Mouse (Mus musculus) frontal cortex, postnatal 25 days (tissue): ENCODE results near the gene Nalcn.

Experiments
- DNase-seq, 2 experiments: peaks; one replicate each; pipeline ENCODE4 v3.0.0; 2022; ENCODE audit warnings: low spot score in 2 of 2

Nalcn gene

GRCm38 (mm10) chr14:123512923-123513322 lies 114.0 kb downstream of the Nalcn start:
- no peak for DNase-seq

DNA sequence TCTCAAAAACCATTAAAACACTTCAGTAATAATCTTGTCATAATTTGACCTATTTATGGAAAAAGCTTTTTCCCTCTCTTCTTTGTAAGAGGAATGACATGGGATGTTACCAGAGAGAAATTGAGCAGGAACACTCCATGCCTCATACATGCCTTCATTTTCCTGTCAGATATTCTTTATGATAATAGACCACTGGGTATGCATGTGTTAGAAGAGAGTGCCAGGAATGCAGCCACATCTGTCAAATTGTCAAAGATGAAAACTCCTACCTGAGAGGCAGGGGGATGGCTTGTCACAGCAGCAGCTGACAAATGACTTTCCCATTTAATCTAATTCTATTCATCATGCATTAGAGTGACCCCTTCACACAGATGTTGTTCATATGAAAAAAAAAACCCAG lies 131.4 kb downstream of the Nalcn start:
- DNase-seq, result no peak

DNA sequence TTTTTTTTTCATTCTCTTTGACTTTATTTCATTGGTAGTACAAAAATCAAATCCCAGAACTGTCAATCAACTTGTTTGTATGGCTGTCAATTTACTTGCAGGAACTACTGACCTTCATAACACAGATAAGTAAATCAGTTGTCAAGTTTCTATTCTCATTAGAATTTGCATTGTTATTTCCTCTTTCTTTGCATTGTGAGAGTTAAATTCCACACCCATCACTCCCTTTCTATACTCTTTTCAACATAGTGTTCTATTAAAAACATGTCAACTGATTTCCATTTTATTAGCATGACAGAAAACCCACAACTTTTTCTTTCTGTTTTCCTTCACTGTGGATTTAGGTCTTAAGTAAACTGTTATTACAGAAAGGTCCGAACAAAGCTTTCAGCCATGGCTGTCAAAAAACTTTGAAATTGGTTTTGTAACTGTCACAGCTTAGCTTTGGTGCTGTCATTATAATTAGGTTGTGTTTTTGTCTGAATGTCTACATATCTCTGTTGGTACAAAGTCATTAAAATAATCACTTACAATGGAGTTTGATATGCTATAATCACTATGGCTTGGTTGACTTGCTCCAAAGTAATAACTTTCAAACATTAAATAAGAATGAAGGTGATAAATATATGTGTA lies 138.3 kb downstream of the Nalcn start:
- no peak for DNase-seq

DNA sequence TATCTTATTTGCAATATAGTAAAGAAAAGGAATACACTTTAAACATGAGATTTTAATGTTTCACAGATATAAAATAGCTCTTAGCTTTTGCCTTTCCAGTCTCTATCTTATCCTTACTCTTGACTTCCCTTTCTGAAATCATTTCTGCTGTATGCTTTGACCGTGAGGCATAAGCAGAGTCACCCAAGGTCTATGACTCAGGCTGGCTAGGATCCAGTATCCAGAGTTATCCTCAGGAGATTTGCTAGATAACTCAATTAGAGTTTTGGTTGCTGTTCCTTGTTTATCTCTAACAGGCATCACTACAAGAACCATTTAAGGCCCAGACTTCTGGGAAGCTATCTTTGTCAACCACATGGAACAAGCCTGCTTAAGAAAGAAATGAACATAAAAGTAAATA lies 164.9 kb downstream of the Nalcn start:
- DNase-seq, result no peak

- no peak for DNase-seq
Observed at GRCm38 (mm10) chr14:123446031-123446430, 180.9 kb downstream of the Nalcn start.

- DNase-seq, result no peak
Observed at GRCm38 (mm10) chr14:123435542-123435941, 191.4 kb downstream of the Nalcn start.

DNA sequence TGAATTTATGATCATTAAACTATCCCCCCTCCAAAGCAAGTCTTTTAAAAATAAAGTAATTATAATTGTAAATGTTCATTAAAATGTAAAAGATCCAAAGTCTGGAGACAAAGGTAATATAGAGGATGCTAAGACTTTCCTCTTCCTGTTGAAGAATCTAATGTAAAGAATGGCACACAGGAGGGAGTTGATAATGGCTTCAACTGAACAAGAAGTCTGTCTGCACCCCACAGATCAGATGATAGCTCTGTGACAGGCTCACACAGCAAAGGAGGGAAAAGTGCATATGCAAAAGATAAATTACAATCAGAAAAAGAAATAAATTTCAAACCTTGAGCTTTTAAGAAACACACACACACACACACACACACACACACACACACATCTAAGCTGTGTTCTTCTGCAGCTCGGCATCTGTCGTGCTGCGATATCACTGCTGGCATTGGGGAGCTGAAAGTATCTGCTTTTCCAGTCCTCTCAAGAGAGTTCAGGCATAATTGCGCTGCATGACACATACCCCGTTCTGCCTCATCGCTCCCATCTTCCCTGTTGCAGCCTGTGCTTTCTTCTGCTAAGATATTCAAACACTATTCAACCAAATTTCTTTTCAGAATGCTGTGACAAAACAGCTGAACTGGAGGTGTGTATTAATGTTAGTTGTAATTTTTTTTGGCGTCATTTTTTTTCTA lies 250.6 kb downstream of the Nalcn start:
- no peak for DNase-seq

DNA sequence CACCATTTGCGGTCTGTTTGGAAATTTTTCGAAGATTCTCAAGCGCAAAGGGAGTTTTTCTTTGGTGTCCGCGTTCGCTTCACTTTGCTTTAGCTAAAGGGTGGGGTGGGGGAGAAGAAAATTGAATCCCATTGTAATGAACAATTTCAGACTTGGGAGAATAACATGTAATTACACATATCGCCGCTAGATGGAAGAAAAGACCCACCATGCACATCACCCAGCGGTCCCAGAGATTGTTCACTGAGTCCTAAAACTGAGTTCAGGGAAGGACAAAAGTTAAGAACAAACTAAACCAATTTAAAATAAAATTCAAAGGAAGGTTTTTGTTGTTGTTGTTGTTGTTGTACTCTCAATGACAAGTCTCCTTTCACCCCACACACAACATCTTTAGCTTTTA lies 255.4 kb downstream of the Nalcn start:
- no peak for DNase-seq

DNA sequence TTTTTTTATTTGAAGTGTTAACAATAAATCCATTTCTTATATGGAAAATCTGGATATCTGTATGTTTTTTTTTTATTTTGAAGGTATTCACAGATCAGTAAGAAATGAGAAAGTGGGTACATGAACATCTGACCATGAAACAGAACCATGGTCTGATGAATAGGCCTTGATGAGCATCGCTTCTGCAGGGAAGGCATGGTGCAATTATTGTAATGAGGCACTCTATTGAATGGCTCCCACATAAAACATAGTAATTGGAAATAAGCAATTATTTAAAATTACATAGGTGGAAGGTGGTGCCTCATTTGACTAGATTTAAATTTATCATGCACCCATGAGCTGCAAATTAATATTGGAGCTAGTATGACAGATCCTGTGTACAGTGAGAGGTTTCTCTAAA lies 267.3 kb downstream of the Nalcn start:
- DNase-seq, result no peak

DNA sequence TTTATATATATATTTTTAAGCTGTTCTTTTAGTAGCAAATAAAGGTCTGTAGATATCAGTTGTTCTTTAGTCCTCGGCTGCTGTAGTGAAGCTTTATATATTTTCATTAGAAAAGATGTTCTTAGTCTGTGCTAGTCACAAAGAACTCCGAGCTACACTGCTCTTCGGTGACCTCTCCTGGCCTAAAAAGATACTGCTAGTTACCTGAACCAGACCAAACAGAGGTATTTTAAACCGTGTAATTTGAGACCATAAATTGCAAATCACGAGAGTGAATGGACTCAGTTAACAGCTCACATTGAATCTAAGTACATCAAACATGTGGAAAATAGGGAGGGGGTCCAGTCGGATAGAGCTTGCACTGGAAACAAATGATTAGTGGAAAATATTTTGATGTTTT lies 274.0 kb downstream of the Nalcn start:
- DNase-seq, result no peak

- no peak for DNase-seq
Observed at GRCm38 (mm10) chr14:123331841-123332240, 295.1 kb downstream of the Nalcn start.

GRCm38 (mm10) chr14:123314369-123314768 lies 312.6 kb downstream of the Nalcn start:
- DNase-seq, result no peak

- DNase-seq, result no peak
Observed at GRCm38 (mm10) chr14:123312371-123312770, 314.6 kb downstream of the Nalcn start.

DNA sequence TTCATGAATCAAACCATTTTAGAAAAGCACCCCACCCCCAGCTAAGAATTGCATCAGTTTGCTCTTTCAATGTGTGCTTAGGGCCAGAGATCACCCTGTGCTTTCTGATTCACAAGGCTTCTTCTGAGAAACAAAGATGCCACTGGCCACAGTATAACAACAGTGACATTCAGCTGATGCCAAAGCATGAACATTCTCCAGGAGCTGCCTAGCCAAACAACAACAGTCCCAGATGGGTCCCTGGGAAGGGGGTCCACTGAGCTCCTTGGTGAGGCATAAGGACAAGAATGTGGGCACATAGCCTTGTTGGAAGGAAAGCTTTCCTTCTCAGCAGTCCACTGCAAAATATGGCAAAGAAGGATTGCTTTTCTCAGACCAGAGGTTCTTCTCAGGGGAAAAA lies 330.9 kb downstream of the Nalcn start:
- DNase-seq, result no peak

- DNase-seq, result no peak
Observed at GRCm38 (mm10) chr14:123291118-123292007, 335.6 kb downstream of the Nalcn start.

GRCm38 (mm10) chr14:123282165-123282564 lies 344.8 kb downstream of the Nalcn start:
- no peak for DNase-seq

DNA sequence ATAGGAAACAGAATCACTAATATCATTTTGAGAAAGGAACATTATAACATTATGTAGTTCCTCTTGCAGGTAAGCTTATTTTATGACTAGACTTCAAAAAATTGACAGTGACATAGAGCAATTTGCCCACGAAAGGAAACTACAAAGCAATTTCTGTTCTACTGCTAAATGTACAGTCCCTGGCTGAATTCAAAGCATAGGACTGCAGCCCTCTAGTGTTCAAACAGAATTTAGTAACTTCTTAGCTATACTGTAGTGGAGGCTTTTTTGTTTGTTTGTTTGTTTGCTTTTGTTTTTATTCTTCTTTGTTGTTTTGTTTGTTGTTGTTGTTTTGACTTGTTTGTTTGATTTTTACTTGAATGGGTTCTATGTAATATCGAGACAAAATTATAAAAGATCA lies 354.8 kb downstream of the Nalcn start:
- no peak for DNase-seq

GRCm38 (mm10) chr14:123240738-123241137 lies 386.2 kb downstream of the Nalcn start:
- no peak for DNase-seq

DNA sequence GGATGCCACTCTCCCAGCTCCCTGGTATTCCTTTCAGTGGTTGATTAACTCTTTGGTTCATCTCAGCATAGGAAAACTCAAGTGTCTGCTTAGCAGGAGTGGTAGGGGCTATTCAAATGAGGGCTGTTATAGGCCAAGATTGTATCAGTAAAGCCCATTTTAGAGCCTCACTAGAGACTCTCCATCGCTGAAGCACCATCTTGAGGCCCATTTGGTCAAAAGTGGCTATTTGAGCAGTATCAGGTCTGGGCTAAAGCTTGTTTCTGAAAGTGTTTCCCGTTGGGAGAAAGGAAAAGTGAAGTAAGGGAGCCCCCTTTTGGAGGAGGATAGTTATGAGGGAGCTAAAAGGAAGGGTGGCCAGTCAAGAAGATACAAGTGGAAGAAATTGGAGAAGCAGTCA lies 387.0 kb downstream of the Nalcn start:
- peak in 1 of 2 experiments; percentile 6 for DNase-seq

DNA sequence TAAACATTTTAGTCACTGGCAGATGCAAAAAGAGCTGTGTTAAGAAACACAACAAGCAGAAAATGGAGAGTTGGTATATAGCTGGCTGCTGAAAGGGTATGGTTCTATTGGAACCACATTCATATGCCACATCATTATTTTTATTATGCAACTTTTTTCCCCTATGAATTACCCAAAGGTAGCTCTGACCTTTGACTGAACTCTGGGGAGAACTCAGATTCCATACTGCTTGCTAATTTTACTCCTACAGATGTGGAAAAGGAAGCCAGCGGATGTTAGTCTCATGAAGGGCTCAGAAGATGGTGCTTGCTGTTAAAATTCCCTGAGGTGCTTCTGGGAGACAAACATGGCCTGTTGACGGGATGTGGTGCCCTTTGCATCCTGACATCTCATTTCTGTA lies 389.9 kb downstream of the Nalcn start:
- DNase-seq, result no peak

- no peak for DNase-seq
Observed at GRCm38 (mm10) chr14:123232630-123233206, 394.2 kb downstream of the Nalcn start.
